Mouse (Mus musculus): ENCODE data around the gene Cachd1. TPM values are rescaled to one million over a fixed set of nuclear protein-coding genes. Genes with fewer than 3 reads are reported as not detected.

The Cachd1 gene
- polyA plus RNA-seq, 1 experiment from 2014 or later = 14.7 TPM

DNA sequence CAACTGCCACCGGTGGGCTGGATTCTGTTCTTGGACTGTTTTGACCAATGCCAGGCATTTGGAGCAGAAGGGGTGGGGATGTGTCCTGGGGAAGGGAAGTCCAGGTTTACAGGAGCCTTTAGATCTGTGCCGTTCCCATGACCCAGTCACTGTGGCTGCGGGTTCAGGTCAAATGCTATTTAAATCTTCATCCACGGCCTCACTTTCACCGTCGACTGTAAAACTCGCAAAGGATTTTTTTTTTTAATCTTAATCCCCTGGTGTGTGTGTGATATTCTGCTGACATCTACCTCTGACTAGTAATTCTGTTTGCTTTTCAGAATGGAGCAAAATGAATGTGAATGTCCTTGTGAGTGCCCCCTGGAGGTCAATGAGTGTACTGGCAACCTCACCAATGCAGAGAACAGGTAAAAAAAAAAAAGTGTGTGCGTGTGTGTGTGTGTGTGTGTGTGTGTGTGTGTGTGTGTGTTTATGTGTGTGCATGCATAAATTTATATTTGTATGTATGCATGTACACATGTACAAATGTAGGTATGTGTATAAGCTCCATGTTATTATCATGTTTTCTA lies 211.8 kb downstream of the Cachd1 start:
- peaks cover 15% of the 10 kb centered on the region; the same call in 1 of the 2 replicates for H3K4me1 ChIP-seq
- no peak for ATAC-seq
- H3K36me3 ChIP-seq (ENCODE audit: poor library complexity, severe bottlenecking) = peaks cover 82% of the 10 kb centered on the region
- H3K9ac ChIP-seq = no peak overlapping the region
- no peak overlapping the region for H3K27ac ChIP-seq
- no peaks in the 10 kb centered on the region for H3K9me3 ChIP-seq (replicated peaks)
- no peak overlapping the region for H3K4me2 ChIP-seq
- H3K4me3 ChIP-seq = no peak overlapping the region
- 77% methylated on average over 8 of the region's 8 CpGs for WGBS
- no peaks in the 10 kb centered on the region for H3K27me3 ChIP-seq

DNA sequence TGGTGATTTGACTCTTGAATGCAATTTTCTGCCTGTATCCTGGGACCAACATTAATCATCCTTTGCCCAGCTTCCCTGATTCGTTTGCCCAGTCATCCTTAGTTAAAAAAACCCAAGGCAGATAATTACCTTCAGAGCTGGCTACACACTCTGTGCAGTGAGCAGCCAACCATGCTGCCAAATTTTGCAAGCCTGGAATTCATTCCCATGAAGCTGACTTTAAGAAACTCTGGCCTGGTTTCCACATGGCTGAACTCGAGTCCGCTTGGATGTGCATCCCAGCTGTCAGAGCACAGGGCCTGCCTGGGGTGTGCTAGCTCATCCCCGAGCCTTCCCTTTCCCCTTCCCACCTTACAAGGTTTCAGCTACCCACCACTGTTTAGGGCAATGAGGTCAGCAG lies 214.5 kb downstream of the Cachd1 start:
- no peak overlapping the region for H3K4me2 ChIP-seq
- H3K4me3 ChIP-seq = no peak overlapping the region
- H3K36me3 ChIP-seq (ENCODE audit: poor library complexity, severe bottlenecking) = peaks cover 82% of the 10 kb centered on the region
- H3K27me3 ChIP-seq = no peaks in the 10 kb centered on the region
- no peak overlapping the region for H3K9ac ChIP-seq
- H3K27ac ChIP-seq = 0 out of 2 replicates have a peak overlapping the region, but pooled peaks have one; percentile 51
- 62% methylated on average over 4 of the region's 4 CpGs for WGBS
- no peak for ATAC-seq
- H3K4me1 ChIP-seq = peaks cover 21% of the 10 kb centered on the region
- H3K9me3 ChIP-seq (replicated peaks) = no peaks in the 10 kb centered on the region

DNA sequence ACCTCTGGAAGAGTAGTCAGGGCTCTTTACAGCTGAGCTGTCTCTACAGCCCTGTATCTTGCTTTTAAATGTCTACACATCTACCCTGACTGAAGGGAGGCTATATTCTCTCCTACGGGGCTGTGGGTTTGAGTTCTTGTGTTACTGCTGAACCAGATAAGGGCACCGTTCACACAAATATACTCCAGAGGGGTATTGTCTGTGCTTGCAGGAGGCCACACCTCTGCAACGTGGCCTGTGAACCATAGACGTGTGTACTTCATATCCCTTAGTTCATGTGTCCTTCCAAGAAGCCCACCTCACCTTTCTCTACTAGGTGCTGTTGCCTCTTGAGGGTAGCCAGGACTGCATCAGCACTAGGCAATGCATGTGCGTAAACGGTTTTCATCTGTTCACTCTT lies 215.6 kb downstream of the Cachd1 start:
- Histone ChIP-seq H3K36me3 (ENCODE audit: poor library complexity, severe bottlenecking) (peaks cover 79% of the 10 kb centered on the region), H3K4me2 (no peak overlapping the region), H3K9ac (no peak overlapping the region), H3K27me3 (no peaks in the 10 kb centered on the region), H3K4me1 (peaks cover 25% of the 10 kb centered on the region), H3K4me3 (no peak overlapping the region), H3K27ac (no peak overlapping the region), H3K9me3 (replicated peaks) (no peaks in the 10 kb centered on the region)
- 92% methylated on average over 6 of the region's 6 CpGs for WGBS
- ATAC-seq = no peak

DNA sequence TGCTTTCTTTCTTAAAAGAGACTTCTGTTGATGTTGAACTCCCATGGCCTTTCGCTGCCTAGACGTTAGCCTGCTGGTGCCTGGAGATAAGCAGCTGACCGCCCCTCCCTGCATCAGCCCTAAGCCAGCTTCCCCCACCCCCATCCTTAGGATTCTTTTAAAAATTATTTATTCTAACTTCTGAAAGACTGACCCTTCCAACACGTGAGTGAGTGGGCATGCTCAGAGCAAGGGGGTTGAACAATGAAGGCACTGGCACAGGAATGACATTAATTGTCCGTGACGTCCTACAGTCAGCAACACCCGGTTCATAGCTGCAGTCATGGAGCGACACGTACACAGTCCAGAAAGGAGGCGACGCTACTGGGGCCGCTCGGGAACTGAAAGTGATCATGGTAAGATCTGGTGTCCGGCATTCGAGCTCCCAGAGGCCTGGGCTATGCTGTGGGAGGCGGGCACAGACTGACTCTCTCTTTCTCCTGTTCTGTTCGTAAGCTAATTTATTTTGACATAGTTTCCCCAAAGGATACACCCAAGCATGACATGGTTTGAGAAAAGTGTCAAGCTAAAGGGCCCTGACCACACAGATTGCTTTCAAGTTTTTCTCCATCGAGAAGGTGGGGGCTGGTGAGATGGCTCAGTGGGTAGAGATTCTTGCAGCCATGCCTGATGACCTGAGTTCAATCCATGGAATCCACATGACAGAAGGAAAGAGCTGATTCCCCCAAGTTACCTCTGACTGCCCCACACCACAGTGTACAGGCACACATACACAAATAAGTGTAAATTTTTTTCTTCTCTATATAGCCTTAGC lies 218.2 kb downstream of the Cachd1 start:
- no peaks in the 10 kb centered on the region for H3K9me3 ChIP-seq (replicated peaks)
- 80% methylated on average over 18 of the region's 18 CpGs for whole genome bisulfite sequencing
- H3K27ac ChIP-seq = no peak overlapping the region
- H3K9ac ChIP-seq = no peak overlapping the region
- no peak for ATAC-seq
- H3K27me3 ChIP-seq = no peaks in the 10 kb centered on the region
- H3K4me3 ChIP-seq = no peak overlapping the region
- H3K4me1 ChIP-seq = peaks cover 25% of the 10 kb centered on the region
- no peak overlapping the region for H3K4me2 ChIP-seq
- peaks cover 73% of the 10 kb centered on the region for H3K36me3 ChIP-seq (ENCODE audit: poor library complexity, severe bottlenecking)

DNA sequence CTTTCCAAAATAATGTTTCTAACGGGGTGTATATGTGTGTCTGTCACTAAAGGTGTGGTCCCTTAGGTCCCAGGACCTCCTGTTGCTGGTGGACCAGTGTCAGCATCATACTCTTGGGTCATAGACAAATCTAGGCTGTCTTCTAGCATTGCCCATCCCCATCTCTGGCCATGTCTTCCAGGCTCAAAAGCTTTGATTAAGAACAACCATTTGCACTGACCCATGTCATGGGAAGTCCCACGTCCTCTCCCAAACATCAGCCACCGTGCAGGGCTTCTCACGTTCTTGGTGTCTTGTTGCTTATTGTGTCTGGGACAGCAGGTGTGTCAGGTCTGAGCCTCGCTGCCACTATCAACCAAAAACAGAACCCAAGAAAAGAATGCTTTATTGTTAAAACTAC lies 219.1 kb downstream of the Cachd1 start:
- Histone ChIP-seq H3K4me1 (peaks cover 17% of the 10 kb centered on the region), H3K9me3 (replicated peaks) (no peaks in the 10 kb centered on the region), H3K27me3 (no peaks in the 10 kb centered on the region), H3K4me3 (no peak overlapping the region), H3K36me3 (ENCODE audit: poor library complexity, severe bottlenecking) (peaks cover 71% of the 10 kb centered on the region), H3K9ac (no peak overlapping the region), H3K27ac (no peak overlapping the region), H3K4me2 (no peak overlapping the region)
- WGBS = 70% methylated on average over 5 of the region's 5 CpGs
- ATAC-seq = no peak

DNA sequence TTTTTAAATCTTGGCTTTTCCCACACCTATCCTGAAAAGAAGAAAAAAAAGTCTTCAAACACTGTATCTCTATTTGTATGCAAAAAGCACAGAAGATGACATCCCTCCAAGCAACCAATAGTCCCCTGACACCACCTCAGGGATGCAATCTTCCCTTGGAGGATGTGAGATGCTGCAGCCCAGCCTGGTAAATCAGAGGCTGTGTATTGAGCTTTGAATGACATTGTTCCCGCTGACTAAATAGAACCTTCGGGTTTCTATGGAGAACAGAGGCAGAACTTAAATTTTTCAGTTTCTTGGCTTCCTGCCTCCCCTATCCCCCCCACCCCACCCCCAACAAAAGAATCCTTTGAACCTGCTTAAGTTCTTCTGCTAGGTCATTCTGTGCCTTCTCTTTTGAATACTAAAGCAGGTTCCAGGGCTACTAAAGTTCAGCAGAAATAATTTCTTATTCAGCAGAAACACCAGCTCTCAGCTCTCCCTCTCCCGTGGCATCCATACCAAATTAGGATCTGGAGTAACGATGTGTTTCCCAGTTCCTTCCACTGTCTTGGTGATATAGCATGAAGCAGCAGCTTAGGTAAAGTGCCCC lies 219.7 kb downstream of the Cachd1 start:
- Histone ChIP-seq H3K9me3 (replicated peaks) (no peaks in the 10 kb centered on the region), H3K4me1 (peaks cover 12% of the 10 kb centered on the region), H3K4me3 (no peak overlapping the region), H3K4me2 (no peak overlapping the region), H3K36me3 (ENCODE audit: poor library complexity, severe bottlenecking) (peaks cover 66% of the 10 kb centered on the region), H3K27ac (no peak overlapping the region), H3K9ac (no peak overlapping the region), H3K27me3 (no peaks in the 10 kb centered on the region)
- 34% methylated on average over 4 of the region's 4 CpGs for WGBS
- ATAC-seq = no peak

DNA sequence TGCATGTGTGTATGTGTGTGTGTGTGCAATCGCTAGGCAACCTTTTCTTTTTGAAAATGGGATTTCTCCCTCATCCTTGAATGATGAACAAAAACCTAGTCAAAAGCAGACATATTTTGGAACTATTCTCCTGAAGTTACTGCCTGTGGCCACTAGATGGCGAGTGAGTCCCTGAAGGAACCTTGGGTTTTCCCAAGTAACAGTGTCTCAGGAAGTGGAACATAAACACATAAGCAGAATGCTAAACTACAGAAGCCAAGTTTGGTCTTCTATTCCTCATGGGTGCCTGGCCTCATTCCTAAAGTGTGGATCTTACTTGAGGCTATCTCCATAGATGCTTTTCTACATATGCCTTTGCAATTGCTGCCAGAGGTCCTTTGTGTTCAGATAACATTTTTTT lies 221.7 kb downstream of the Cachd1 start:
- peak overlapping the region; percentile 1; the same call in 1 of the 2 replicates for H3K27ac ChIP-seq
- H3K4me1 ChIP-seq = peaks cover 10% of the 10 kb centered on the region
- no peak overlapping the region for H3K4me3 ChIP-seq
- H3K27me3 ChIP-seq = no peaks in the 10 kb centered on the region
- no peak overlapping the region for H3K4me2 ChIP-seq
- ATAC-seq = peak; percentile 44; the same call in 1 of the 2 replicates
- peaks cover 58% of the 10 kb centered on the region for H3K36me3 ChIP-seq (ENCODE audit: poor library complexity, severe bottlenecking)
- no peaks in the 10 kb centered on the region for H3K9me3 ChIP-seq (replicated peaks)
- no peak overlapping the region for H3K9ac ChIP-seq
- 15% methylated on average over 2 of the region's 2 CpGs for WGBS

DNA sequence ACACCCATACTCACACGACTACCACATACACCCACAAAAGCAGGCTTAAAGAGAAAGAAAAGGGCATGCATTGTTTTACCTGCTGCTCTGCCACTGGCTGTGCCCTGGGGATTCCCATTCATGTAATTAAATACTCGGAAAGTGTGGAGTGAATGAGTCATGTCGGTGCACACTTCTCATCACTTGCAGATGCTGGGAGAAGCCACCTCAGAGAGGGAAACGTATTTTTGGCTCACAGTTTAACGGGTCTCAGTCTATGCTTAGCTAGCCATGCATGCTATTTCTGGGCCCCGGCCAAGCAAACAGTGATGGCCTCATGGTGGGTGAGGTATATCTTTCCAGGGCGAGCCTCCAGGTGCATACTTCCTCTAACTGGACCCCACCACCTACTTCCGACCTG lies 222.4 kb downstream of the Cachd1 start:
- no peak overlapping the region for H3K4me3 ChIP-seq
- H3K4me1 ChIP-seq = peaks cover 10% of the 10 kb centered on the region
- H3K9ac ChIP-seq = no peak overlapping the region
- peak overlapping the region; percentile 1; the same call in 1 of the 2 replicates for H3K27ac ChIP-seq
- no peaks in the 10 kb centered on the region for H3K9me3 ChIP-seq (replicated peaks)
- H3K27me3 ChIP-seq = no peaks in the 10 kb centered on the region
- peaks cover 57% of the 10 kb centered on the region for H3K36me3 ChIP-seq (ENCODE audit: poor library complexity, severe bottlenecking)
- no peak overlapping the region for H3K4me2 ChIP-seq
- no peak for ATAC-seq
- 77% methylated on average over 8 of the region's 8 CpGs for WGBS

DNA sequence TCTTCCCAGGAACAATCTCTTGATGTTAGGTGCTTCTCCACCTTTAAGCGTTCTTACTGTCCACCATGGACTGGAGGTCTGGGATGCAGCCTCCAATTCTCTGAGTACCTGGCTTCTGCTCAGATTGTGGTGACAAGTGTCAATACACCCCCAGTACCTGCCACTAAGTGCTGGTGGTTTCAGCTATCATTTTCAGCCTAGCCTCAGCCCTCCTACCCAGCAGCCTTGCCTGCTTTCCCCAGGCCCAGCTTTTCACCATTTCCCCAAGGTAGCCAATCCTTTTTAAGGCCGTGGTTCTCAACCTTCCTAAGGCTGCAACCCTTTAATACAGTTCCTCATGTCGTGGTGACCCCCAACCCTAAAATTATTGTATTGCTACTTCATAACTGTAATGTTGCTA lies 224.1 kb downstream of the Cachd1 start:
- H3K9me3 ChIP-seq (replicated peaks) = no peaks in the 10 kb centered on the region
- H3K4me3 ChIP-seq = no peak overlapping the region
- H3K9ac ChIP-seq = no peak overlapping the region
- no peak for ATAC-seq
- 96% methylated on average over 3 of the region's 3 CpGs for WGBS
- no peaks in the 10 kb centered on the region for H3K27me3 ChIP-seq
- peaks cover 42% of the 10 kb centered on the region for H3K36me3 ChIP-seq (ENCODE audit: poor library complexity, severe bottlenecking)
- H3K4me1 ChIP-seq = peaks cover 6% of the 10 kb centered on the region
- H3K4me2 ChIP-seq = no peak overlapping the region
- H3K27ac ChIP-seq = no peak overlapping the region

DNA sequence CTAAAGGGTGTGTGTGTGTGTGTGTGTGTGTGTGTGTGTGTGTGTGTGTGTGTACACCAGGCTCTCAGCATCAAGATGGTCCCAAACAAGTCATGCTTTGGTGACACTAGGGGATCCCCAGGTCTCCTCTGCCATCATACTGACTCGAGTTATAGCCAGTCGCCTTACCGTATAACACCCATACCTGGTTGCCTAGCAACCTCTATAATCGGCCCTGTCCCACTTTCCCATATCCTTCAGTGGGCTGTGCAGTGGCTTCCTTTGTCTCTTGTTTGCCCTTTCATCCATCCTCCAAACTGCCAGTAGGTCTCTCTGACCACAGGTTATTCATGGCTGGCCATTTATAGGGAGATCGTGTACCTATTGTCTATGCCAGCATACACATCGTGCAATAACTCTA lies 224.6 kb downstream of the Cachd1 start:
- H3K9me3 ChIP-seq (replicated peaks) = no peaks in the 10 kb centered on the region
- no peak overlapping the region for H3K4me2 ChIP-seq
- no peak overlapping the region for H3K27ac ChIP-seq
- no peak overlapping the region for H3K4me3 ChIP-seq
- peaks cover 44% of the 10 kb centered on the region for H3K36me3 ChIP-seq (ENCODE audit: poor library complexity, severe bottlenecking)
- peaks cover 4% of the 10 kb centered on the region for H3K4me1 ChIP-seq
- WGBS = 83% methylated on average over 6 of the region's 6 CpGs
- no peak overlapping the region for H3K9ac ChIP-seq
- ATAC-seq = no peak
- H3K27me3 ChIP-seq = no peaks in the 10 kb centered on the region

DNA sequence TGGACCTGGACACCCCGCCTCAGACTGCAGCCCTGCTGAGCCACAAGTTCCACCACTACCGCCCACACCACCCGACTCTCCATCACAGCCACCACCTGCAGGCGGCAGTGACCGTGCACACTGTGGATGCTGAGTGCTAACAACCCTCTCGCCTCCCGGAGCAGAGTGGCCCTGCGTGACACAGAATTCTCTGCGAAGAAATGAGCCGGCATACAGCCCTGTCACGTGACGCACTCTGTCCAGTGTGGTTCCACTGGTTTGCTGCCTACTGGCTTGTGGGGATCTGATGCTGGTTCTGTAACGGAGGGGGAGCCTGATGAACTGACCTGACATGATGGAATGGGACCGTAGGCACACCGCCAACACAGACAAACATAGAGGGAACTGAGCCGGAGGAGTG lies 226.5 kb downstream of the Cachd1 start:
- no peak overlapping the region for H3K27ac ChIP-seq
- H3K4me1 ChIP-seq = peaks cover 9% of the 10 kb centered on the region
- WGBS = 93% methylated on average over 16 of the region's 16 CpGs
- no peak overlapping the region for H3K9ac ChIP-seq
- no peaks in the 10 kb centered on the region for H3K9me3 ChIP-seq (replicated peaks)
- no peak for ATAC-seq
- no peak overlapping the region for H3K4me2 ChIP-seq
- no peak overlapping the region for H3K4me3 ChIP-seq
- no peaks in the 10 kb centered on the region for H3K27me3 ChIP-seq
- H3K36me3 ChIP-seq (ENCODE audit: poor library complexity, severe bottlenecking) = peaks cover 46% of the 10 kb centered on the region

DNA sequence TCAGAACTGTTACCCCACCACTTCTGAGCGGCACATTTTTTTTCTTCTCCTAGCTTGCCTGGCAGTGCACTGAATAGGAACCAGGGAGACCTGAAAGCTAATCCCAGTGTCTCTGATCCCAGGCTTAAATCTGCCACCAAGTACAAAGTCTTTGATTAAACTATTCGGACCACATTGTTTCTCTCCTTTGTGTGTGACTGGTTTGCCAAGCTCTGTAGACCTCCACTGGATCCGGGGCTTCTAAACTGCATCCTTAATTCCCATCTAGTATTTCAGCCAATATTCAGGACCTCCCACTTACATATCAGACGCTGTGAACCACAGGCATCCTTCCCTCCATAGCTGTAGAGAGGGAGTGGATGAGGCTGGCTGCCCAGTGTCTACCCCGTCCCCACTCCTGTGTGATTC lies 231.9 kb downstream of the Cachd1 start:
- Histone ChIP-seq H3K9ac (no peak overlapping the region), H3K4me1 (peaks cover 17% of the 10 kb centered on the region), H3K36me3 (ENCODE audit: poor library complexity, severe bottlenecking) (peaks cover 15% of the 10 kb centered on the region), H3K4me2 (no peak overlapping the region), H3K27me3 (no peaks in the 10 kb centered on the region), H3K27ac (peak overlapping the region; percentile 44; the same call in 1 of the 2 replicates), H3K9me3 (replicated peaks) (no peaks in the 10 kb centered on the region), H3K4me3 (no peak overlapping the region)
- peak; percentile 30; the same call in 1 of the 2 replicates for ATAC-seq
- 14% methylated on average over 5 of the region's 5 CpGs for WGBS

Data from forebrain, embryonic 13.5 days (tissue).